Mouse (Mus musculus): ENCODE results near the gene Ciita. TPM values are rescaled to one million over a fixed set of nuclear protein-coding genes. Genes with fewer than 3 reads are reported as not detected.

The Ciita gene
- total and polyA plus RNA-seq, 2 experiments from 2014 or later = 0.10 TPM; not detected in 1

- H3K9ac ChIP-seq = no peak overlapping the region
- no peaks in the 10 kb centered on the region for H3K4me1 ChIP-seq (ENCODE audit: insufficient read depth)
- WGBS = 87% methylated on average over 4 of the region's 4 CpGs
- no peak for TF ChIP-seq CTCF (IDR thresholded peaks at IDR 0.05; ENCODE audit: low read depth)
- DNase-seq (no peak), ATAC-seq (no peak)
- H3K4me3 ChIP-seq (ENCODE audit: low read depth, low read length) = no peak overlapping the region
- no peak overlapping the region for H3K27ac ChIP-seq (ENCODE audit: low read depth, low read length)
- H3K36me3 ChIP-seq (ENCODE audit: insufficient read depth) = peaks cover 43% of the 10 kb centered on the region
- H3K4me2 ChIP-seq (ENCODE audit: low read depth) = no peak overlapping the region
- H3K27me3 ChIP-seq (ENCODE audit: insufficient read depth, low read length) = no peaks in the 10 kb centered on the region
- H3K9me3 ChIP-seq (ENCODE audit: low read length) = no peaks in the 10 kb centered on the region
Measured at GRCm38 (mm10) chr16:10567153-10567552, 87.3 kb downstream of the Ciita start.

- Histone ChIP-seq H3K4me2 (ENCODE audit: low read depth) (no peak overlapping the region), H3K36me3 (ENCODE audit: insufficient read depth) (peaks cover 56% of the 10 kb centered on the region), H3K9ac (no peak overlapping the region), H3K4me3 (ENCODE audit: low read depth, low read length) (no peak overlapping the region), H3K27me3 (ENCODE audit: insufficient read depth, low read length) (no peaks in the 10 kb centered on the region), H3K27ac (ENCODE audit: low read depth, low read length) (no peak overlapping the region), H3K9me3 (ENCODE audit: low read length) (no peaks in the 10 kb centered on the region), H3K4me1 (ENCODE audit: insufficient read depth) (no peaks in the 10 kb centered on the region)
- no peak for DNase-seq
- no peak for ATAC-seq
- WGBS = 91% methylated on average over 5 of the region's 5 CpGs
- no peak for TF ChIP-seq CTCF (IDR thresholded peaks at IDR 0.05; ENCODE audit: low read depth)
Measured at GRCm38 (mm10) chr16:10569809-10570395, 90.0 kb downstream of the Ciita start.

DNA sequence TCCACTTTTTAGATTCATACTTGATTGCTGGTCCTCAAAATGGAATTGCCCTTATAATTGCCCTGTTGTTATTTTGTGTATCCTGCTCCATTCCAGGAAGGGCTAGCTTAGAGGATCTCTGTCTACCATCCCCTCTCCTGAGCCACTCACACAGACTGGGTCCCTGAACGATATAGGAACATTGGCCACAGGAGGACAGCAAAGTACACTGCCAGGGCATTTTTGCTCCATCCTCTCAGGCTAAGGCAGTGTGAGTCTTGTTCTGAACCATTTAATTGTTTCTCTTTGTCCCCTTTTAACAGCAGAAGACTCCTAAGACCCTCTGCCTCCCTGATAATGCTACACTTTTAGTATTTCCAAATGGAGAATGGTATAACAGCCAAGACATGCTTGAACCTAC is 90.8 kb downstream of the Ciita start:
- no peak for DNase-seq

DNA sequence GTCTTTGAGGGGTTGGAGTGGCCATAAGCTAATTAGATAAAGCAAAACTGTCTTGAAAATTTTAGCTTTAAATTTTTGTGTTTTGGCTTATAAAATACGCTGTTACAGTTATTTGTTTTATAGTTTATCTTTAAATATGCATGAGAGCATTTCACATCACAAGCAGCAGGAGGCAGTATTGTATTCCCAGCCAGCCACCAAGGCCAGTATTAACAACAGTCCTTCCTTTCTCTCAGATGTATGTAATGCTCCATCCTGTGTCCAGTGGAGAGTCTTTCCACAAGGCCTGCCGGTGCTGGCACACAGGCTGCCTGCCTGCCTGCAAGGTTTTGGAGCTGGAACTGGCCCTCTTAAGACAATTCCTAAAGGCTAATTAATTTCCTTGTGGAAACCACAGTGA is 92.0 kb downstream of the Ciita start:
- Histone ChIP-seq H3K36me3 (ENCODE audit: insufficient read depth) (peaks cover 69% of the 10 kb centered on the region), H3K27me3 (ENCODE audit: insufficient read depth, low read length) (no peaks in the 10 kb centered on the region), H3K9ac (no peak overlapping the region), H3K9me3 (ENCODE audit: low read length) (no peaks in the 10 kb centered on the region), H3K4me1 (ENCODE audit: insufficient read depth) (no peaks in the 10 kb centered on the region), H3K4me2 (ENCODE audit: low read depth) (no peak overlapping the region), H3K27ac (ENCODE audit: low read depth, low read length) (no peak overlapping the region), H3K4me3 (ENCODE audit: low read depth, low read length) (no peak overlapping the region)
- DNase-seq (peak; percentile 16), ATAC-seq (peak; percentile 64)
- WGBS = 47% methylated on average over 2 of the region's 2 CpGs
- TF ChIP-seq CTCF (IDR thresholded peaks at IDR 0.05; ENCODE audit: low read depth) = peak; percentile 67

More for the DNA sequence above, 90.8 kb downstream of the Ciita start:
- TF ChIP-seq CTCF (IDR thresholded peaks at IDR 0.05; ENCODE audit: low read depth) = peak; percentile 15; the same call in 1 of the 2 replicates
- Histone ChIP-seq H3K9ac (no peak overlapping the region), H3K4me2 (ENCODE audit: low read depth) (no peak overlapping the region), H3K36me3 (ENCODE audit: insufficient read depth) (peaks cover 58% of the 10 kb centered on the region), H3K4me1 (ENCODE audit: insufficient read depth) (no peaks in the 10 kb centered on the region), H3K9me3 (ENCODE audit: low read length) (no peaks in the 10 kb centered on the region), H3K27ac (ENCODE audit: low read depth, low read length) (no peak overlapping the region), H3K4me3 (ENCODE audit: low read depth, low read length) (no peak overlapping the region), H3K27me3 (ENCODE audit: insufficient read depth, low read length) (no peaks in the 10 kb centered on the region)
- no peak for ATAC-seq
- 67% methylated on average over 1 of the region's 1 CpGs for WGBS

GRCm38 (mm10) chr16:10574936-10575335 is 95.1 kb downstream of the Ciita start:
- Histone ChIP-seq H3K27me3 (ENCODE audit: insufficient read depth, low read length) (no peaks in the 10 kb centered on the region), H3K4me3 (ENCODE audit: low read depth, low read length) (no peak overlapping the region), H3K4me2 (ENCODE audit: low read depth) (no peak overlapping the region), H3K36me3 (ENCODE audit: insufficient read depth) (peaks cover 76% of the 10 kb centered on the region), H3K9me3 (ENCODE audit: low read length) (no peaks in the 10 kb centered on the region), H3K4me1 (ENCODE audit: insufficient read depth) (no peaks in the 10 kb centered on the region), H3K9ac (no peak overlapping the region), H3K27ac (ENCODE audit: low read depth, low read length) (no peak overlapping the region)
- no peak for ATAC-seq
- DNase-seq = no peak
- WGBS = 81% methylated on average over 2 of the region's 2 CpGs
- TF ChIP-seq CTCF (IDR thresholded peaks at IDR 0.05; ENCODE audit: low read depth) = no peak

GRCm38 (mm10) chr16:10575915-10576314 is 96.1 kb downstream of the Ciita start:
- Histone ChIP-seq H3K4me1 (ENCODE audit: insufficient read depth) (no peaks in the 10 kb centered on the region), H3K27ac (ENCODE audit: low read depth, low read length) (no peak overlapping the region), H3K27me3 (ENCODE audit: insufficient read depth, low read length) (no peaks in the 10 kb centered on the region), H3K4me2 (ENCODE audit: low read depth) (no peak overlapping the region), H3K9me3 (ENCODE audit: low read length) (no peaks in the 10 kb centered on the region), H3K36me3 (ENCODE audit: insufficient read depth) (peaks cover 77% of the 10 kb centered on the region), H3K4me3 (ENCODE audit: low read depth, low read length) (no peak overlapping the region), H3K9ac (no peak overlapping the region)
- no peak for TF ChIP-seq CTCF (IDR thresholded peaks at IDR 0.05; ENCODE audit: low read depth)
- DNase-seq (no peak), ATAC-seq (no peak)
- 90% methylated on average over 4 of the region's 4 CpGs for WGBS

DNA sequence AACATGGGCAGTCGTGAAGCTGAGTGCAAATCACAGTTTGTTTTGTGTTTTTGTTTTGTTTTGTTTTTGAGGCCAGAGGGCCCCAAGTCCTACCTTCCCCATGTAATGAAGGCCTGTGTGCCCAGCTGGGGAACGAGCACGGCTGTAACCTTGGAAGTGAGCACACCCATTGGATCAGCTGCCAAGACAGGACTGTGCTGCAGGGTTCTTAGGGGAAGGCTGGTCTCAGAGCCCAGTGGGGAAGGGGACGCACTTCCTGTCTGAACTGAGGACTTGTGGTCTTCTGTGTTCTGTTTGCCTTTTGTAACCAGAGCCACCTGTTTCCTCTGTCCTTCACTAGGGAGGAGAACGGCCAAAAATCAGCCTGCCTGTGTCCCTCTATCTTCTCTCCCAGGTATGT is 97.7 kb downstream of the Ciita start:
- no peak for ATAC-seq
- Histone ChIP-seq H3K27ac (ENCODE audit: low read depth, low read length) (no peak overlapping the region), H3K36me3 (ENCODE audit: insufficient read depth) (peaks cover 85% of the 10 kb centered on the region), H3K4me2 (ENCODE audit: low read depth) (no peak overlapping the region), H3K9me3 (ENCODE audit: low read length) (no peaks in the 10 kb centered on the region), H3K4me3 (ENCODE audit: low read depth, low read length) (no peak overlapping the region), H3K4me1 (ENCODE audit: insufficient read depth) (no peaks in the 10 kb centered on the region), H3K9ac (no peak overlapping the region), H3K27me3 (ENCODE audit: insufficient read depth, low read length) (no peaks in the 10 kb centered on the region)
- WGBS = 78% methylated on average over 5 of the region's 5 CpGs
- no peak for TF ChIP-seq CTCF (IDR thresholded peaks at IDR 0.05; ENCODE audit: low read depth)
- no peak for DNase-seq

Other genes starting within 250 kb of the Ciita start
- gene Emp2, start 166.1 kb upstream of the Ciita start, total RNA-seq (2014; rRNA removed) = 11.3 and 12.1 TPM in 2 replicates
- gene Emp2, start 166.1 kb upstream of the Ciita start, polyA plus RNA-seq (2015; fragmentation: Nextera tagmentation; extraction: Ambion mirVana) = 13.2 and 18.5 TPM in 2 replicates
- 3.9 and 5.4 TPM in 2 replicates for gene Tekt5, start 84.6 kb upstream of the Ciita start, total RNA-seq (2014; rRNA removed)
- gene Tekt5, start 84.6 kb upstream of the Ciita start, polyA plus RNA-seq (2015; fragmentation: Nextera tagmentation; extraction: Ambion mirVana) = 8.7 and 11.8 TPM in 2 replicates
- gene Nubp1, start 68.1 kb upstream of the Ciita start, total RNA-seq (2014; rRNA removed) = 32.1 and 34.5 TPM in 2 replicates
- 25.7 and 32.2 TPM in 2 replicates for gene Nubp1, start 68.1 kb upstream of the Ciita start, polyA plus RNA-seq (2015; fragmentation: Nextera tagmentation; extraction: Ambion mirVana)
- 61.9 and 78.1 TPM in 2 replicates for gene Tvp23a, start 32.7 kb upstream of the Ciita start, total RNA-seq (2014; rRNA removed)
- gene Tvp23a, start 32.7 kb upstream of the Ciita start, polyA plus RNA-seq (2015; fragmentation: Nextera tagmentation; extraction: Ambion mirVana) = 37.6 and 46.3 TPM in 2 replicates
- 23.9 and 24.6 TPM in 2 replicates for gene Dexi, start 63.0 kb downstream of the Ciita start, total RNA-seq (2014; rRNA removed)
- gene Dexi, start 63.0 kb downstream of the Ciita start, polyA plus RNA-seq (2015; fragmentation: Nextera tagmentation; extraction: Ambion mirVana) = 16.1 and 16.2 TPM in 2 replicates
- gene Clec16a, start 65.3 kb downstream of the Ciita start, total RNA-seq (2014; rRNA removed) = 43.5 and 52.3 TPM in 2 replicates
- 47.6 and 65.8 TPM in 2 replicates for gene Clec16a, start 65.3 kb downstream of the Ciita start, polyA plus RNA-seq (2015; fragmentation: Nextera tagmentation; extraction: Ambion mirVana)